Mouse (Mus musculus) effector memory CD4-positive, alpha-beta T cell, adult 7 months (primary cell): ENCODE measurements around the gene Barx2. TPM values are rescaled to one million over a fixed set of nuclear protein-coding genes. Genes with fewer than 3 reads are reported as not detected.

Experiments used
- polyA plus RNA-seq: library from polyadenylated mRNA; unstranded; fragments of 100-300 nt; shearing (Covaris generic); gene quantifications from one replicate; pipeline ENCODE4 v1.2.1, GENCODE M21; 2017

Gene Barx2
- polyA plus RNA-seq, result not detected

DNA sequence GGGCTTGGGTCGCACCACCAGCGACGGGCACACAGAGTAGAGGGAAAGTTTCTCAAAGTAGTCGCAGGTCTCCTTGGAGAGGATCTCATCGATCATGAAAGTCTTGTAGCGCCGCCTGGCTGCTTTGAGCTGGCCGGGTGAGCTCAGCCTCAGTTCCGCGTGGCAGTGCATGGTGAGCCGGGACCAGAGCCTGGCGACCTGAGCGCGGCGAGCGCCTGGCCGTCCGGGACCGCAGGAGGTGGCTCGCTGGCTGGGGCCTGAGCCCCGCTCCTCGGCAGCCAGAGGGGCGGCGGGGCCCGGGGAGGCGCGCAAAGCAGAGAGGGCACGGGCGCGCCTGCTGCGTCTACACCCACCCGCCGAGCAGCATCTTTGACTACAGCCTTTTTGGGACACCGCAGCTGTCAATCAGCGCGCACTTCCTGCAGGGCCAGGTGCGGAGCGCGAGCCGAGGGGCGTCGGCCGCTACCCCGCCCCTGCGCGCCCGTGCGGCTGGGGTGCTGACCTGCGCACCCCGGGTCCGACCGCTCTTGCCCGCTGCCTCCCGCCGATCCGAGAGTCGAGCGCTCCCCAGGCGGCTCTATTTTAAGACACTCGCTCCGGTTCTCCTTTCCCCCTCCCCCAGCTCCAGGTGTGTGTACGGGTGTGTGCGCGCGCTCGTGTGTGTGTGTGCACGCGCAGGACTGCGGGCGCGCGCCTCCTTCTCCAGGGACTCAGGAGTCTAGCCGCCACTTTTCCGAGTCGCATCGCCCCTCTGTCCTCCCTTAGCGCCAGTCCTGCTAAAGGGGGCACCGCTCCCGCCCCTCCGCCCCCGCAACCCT is at the start of gene Barx2:
Gene Barx2, minus strand, starts transcription at position 542 of the 818 bp plus-strand sequence.

Other genes with a start within 250 kb of the Barx2 start
- gene Arhgap32, start 202.7 kb upstream of the Barx2 start, polyA plus RNA-seq, result 0.20 TPM